Mouse (Mus musculus): ENCODE data around the gene Ash1l. TPM values are rescaled to one million over a fixed set of nuclear protein-coding genes. Genes with fewer than 3 reads are reported as not detected.

Ash1l gene
- total and polyA plus RNA-seq, 2 experiments: 3.9 to 11.8 TPM

DNA sequence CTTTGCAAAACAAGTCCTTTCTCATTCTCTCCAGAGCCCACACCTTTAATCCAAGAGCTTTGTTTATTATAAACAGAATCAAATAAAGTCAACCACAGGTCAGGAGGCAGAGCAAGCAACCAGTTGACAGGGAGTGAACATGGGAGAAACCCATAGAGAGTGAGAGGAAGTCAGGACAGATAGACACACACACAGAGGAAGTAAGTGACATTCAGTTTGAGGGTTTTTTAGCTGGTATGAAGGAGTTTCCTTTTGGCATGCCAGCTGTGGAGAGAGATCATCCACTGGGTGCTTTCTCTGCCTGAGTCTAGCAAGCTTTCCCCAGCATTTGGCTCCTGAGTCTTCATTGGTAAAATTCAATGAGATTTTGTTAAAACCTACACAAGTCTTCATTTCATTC is 156.5 kb downstream of the Ash1l start:
- DNase-seq (ENCODE audit: extremely low read depth, low read depth, low spot score): no peak
- Histone ChIP-seq H3K9ac (ENCODE audit: low read depth, low read length) (no peak overlapping the region), H3K27ac (replicated peaks; ENCODE audit: insufficient read depth, low read depth, low read length) (no peak overlapping the region), H3K36me3 (ENCODE audit: control insufficient read depth, insufficient read depth, low read length) (no peaks in the 10 kb centered on the region), H3K79me2 (ENCODE audit: control insufficient read depth, insufficient read depth, low read length) (no peaks in the 10 kb centered on the region), H3K27me3 (ENCODE audit: control insufficient read depth, insufficient read depth, low read length) (no peaks in the 10 kb centered on the region), H3K4me3 (ENCODE audit: insufficient read depth, low read depth, low read length) (no peak overlapping the region), H3K4me1 (ENCODE audit: control insufficient read depth, insufficient read depth, low read length) (peaks cover 16% of the 10 kb centered on the region)
- TF ChIP-seq CTCF (IDR thresholded peaks at IDR 0.05; ENCODE audit: low read depth, low read length) (no peak), POLR2A (IDR thresholded peaks at IDR 0.05; ENCODE audit: extremely low read depth, insufficient read depth, low read length) (no peak)

DNA sequence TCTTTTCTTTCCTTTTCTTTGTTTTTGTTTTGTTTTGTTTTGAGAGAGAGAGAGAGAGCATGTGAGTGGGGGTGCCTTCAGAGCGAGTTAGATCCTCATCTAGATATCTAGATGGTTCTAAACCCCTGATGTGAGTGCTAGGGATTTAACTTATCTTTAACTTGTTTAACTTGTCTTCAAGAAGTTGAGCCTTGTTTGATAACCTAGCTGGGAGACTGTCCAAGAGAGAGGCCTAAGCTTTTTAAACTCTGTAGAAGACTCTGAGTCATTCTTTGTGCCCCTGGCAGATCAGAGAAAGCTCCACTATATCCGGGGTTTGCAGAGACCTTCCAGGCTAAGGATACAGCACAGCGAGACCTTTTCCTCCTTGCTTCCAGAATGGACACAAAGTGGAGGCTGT is 157.1 kb downstream of the Ash1l start:
- Histone ChIP-seq H3K27ac (replicated peaks; ENCODE audit: insufficient read depth, low read depth, low read length) (no peak overlapping the region), H3K79me2 (ENCODE audit: control insufficient read depth, insufficient read depth, low read length) (no peaks in the 10 kb centered on the region), H3K9ac (ENCODE audit: low read depth, low read length) (no peak overlapping the region), H3K36me3 (ENCODE audit: control insufficient read depth, insufficient read depth, low read length) (no peaks in the 10 kb centered on the region), H3K4me3 (ENCODE audit: insufficient read depth, low read depth, low read length) (no peak overlapping the region), H3K4me1 (ENCODE audit: control insufficient read depth, insufficient read depth, low read length) (peaks cover 16% of the 10 kb centered on the region), H3K27me3 (ENCODE audit: control insufficient read depth, insufficient read depth, low read length) (no peaks in the 10 kb centered on the region)
- no peak for DNase-seq (ENCODE audit: extremely low read depth, low read depth, low spot score)
- TF ChIP-seq POLR2A (IDR thresholded peaks at IDR 0.05; ENCODE audit: extremely low read depth, insufficient read depth, low read length): no peak
- no peak for TF ChIP-seq CTCF (IDR thresholded peaks at IDR 0.05; ENCODE audit: low read depth, low read length)
- 67% methylated on average over 3 of the region's 3 CpGs for WGBS

- H3K36me3 ChIP-seq (ENCODE audit: control insufficient read depth, insufficient read depth, low read length): no peaks in the 10 kb centered on the region
- TF ChIP-seq CTCF (IDR thresholded peaks at IDR 0.05; ENCODE audit: low read depth, low read length): no peak
- TF ChIP-seq POLR2A (IDR thresholded peaks at IDR 0.05; ENCODE audit: extremely low read depth, insufficient read depth, low read length): no peak
- H3K4me1 ChIP-seq (ENCODE audit: control insufficient read depth, insufficient read depth, low read length): peaks cover 11% of the 10 kb centered on the region
- H3K79me2 ChIP-seq (ENCODE audit: control insufficient read depth, insufficient read depth, low read length): no peaks in the 10 kb centered on the region
- WGBS: 17% methylated on average over 1 of the region's 1 CpGs
- no peak overlapping the region for H3K9ac ChIP-seq (ENCODE audit: low read depth, low read length)
- H3K27ac ChIP-seq (replicated peaks; ENCODE audit: insufficient read depth, low read depth, low read length): no peak overlapping the region
- no peaks in the 10 kb centered on the region for H3K27me3 ChIP-seq (ENCODE audit: control insufficient read depth, insufficient read depth, low read length)
- H3K4me3 ChIP-seq (ENCODE audit: insufficient read depth, low read depth, low read length): no peak overlapping the region
- DNase-seq (ENCODE audit: extremely low read depth, low read depth, low spot score): peak; percentile 90
Observed at GRCm38 (mm10) chr3:89108146-89108545, 157.7 kb downstream of the Ash1l start.

- Histone ChIP-seq H3K27me3 (ENCODE audit: control insufficient read depth, insufficient read depth, low read length) (no peaks in the 10 kb centered on the region), H3K4me1 (ENCODE audit: control insufficient read depth, insufficient read depth, low read length) (peaks cover 7% of the 10 kb centered on the region; the same call in 1 of the 2 replicates), H3K9ac (ENCODE audit: low read depth, low read length) (peak overlapping the region; percentile 37; the same call in 1 of the 2 replicates), H3K4me3 (ENCODE audit: insufficient read depth, low read depth, low read length) (no peak overlapping the region), H3K79me2 (ENCODE audit: control insufficient read depth, insufficient read depth, low read length) (no peaks in the 10 kb centered on the region), H3K27ac (replicated peaks; ENCODE audit: insufficient read depth, low read depth, low read length) (peak overlapping the region; percentile 99), H3K36me3 (ENCODE audit: control insufficient read depth, insufficient read depth, low read length) (no peaks in the 10 kb centered on the region)
- DNase-seq (ENCODE audit: extremely low read depth, low read depth, low spot score): peak; percentile 99
- TF ChIP-seq CTCF (IDR thresholded peaks at IDR 0.05; ENCODE audit: low read depth, low read length): no peak
- 0 out of 2 replicates have a peak, but pooled peaks have one; percentile 28 for TF ChIP-seq POLR2A (IDR thresholded peaks at IDR 0.05; ENCODE audit: extremely low read depth, insufficient read depth, low read length)
- 37% methylated on average over 4 of the region's 4 CpGs for WGBS
Observed at GRCm38 (mm10) chr3:89113058-89113457, 162.6 kb downstream of the Ash1l start.

DNA sequence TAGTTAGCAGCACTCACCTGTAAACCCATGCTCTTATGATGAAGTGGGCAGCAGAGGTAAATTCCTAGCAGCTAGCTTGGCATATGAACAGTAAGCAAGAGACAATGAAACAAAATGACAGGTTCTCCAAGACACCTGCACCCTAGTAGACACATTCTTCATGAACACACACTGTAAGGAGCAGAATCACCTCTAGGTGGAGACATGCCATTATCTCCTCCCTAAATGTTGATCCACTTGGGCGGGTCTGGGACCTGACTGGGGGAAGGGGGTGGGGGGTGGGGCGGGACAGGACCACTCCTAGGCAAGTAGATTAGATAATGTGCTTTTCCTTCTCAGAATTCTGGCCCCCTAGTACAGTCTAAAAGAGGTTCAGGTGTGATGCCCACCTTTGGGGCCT is 165.1 kb downstream of the Ash1l start:
- Histone ChIP-seq H3K4me1 (ENCODE audit: control insufficient read depth, insufficient read depth, low read length) (peaks cover 3% of the 10 kb centered on the region; the same call in 1 of the 2 replicates), H3K4me3 (ENCODE audit: insufficient read depth, low read depth, low read length) (no peak overlapping the region), H3K27ac (replicated peaks; ENCODE audit: insufficient read depth, low read depth, low read length) (no peak overlapping the region), H3K9ac (ENCODE audit: low read depth, low read length) (no peak overlapping the region), H3K79me2 (ENCODE audit: control insufficient read depth, insufficient read depth, low read length) (no peaks in the 10 kb centered on the region), H3K27me3 (ENCODE audit: control insufficient read depth, insufficient read depth, low read length) (no peaks in the 10 kb centered on the region), H3K36me3 (ENCODE audit: control insufficient read depth, insufficient read depth, low read length) (no peaks in the 10 kb centered on the region)
- TF ChIP-seq POLR2A (IDR thresholded peaks at IDR 0.05; ENCODE audit: extremely low read depth, insufficient read depth, low read length): no peak
- TF ChIP-seq CTCF (IDR thresholded peaks at IDR 0.05; ENCODE audit: low read depth, low read length): peak; percentile 48
- 15% methylated on average over 2 of the region's 2 CpGs for WGBS
- peak; percentile 63 for DNase-seq (ENCODE audit: extremely low read depth, low read depth, low spot score)

- Histone ChIP-seq H3K79me2 (ENCODE audit: control insufficient read depth, insufficient read depth, low read length) (no peaks in the 10 kb centered on the region), H3K27me3 (ENCODE audit: control insufficient read depth, insufficient read depth, low read length) (no peaks in the 10 kb centered on the region), H3K4me1 (ENCODE audit: control insufficient read depth, insufficient read depth, low read length) (no peaks in the 10 kb centered on the region), H3K36me3 (ENCODE audit: control insufficient read depth, insufficient read depth, low read length) (no peaks in the 10 kb centered on the region), H3K27ac (replicated peaks; ENCODE audit: insufficient read depth, low read depth, low read length) (no peak overlapping the region), H3K4me3 (ENCODE audit: insufficient read depth, low read depth, low read length) (no peak overlapping the region), H3K9ac (ENCODE audit: low read depth, low read length) (no peak overlapping the region)
- 51% methylated on average over 2 of the region's 2 CpGs for WGBS
- TF ChIP-seq CTCF (IDR thresholded peaks at IDR 0.05; ENCODE audit: low read depth, low read length): no peak
- no peak for TF ChIP-seq POLR2A (IDR thresholded peaks at IDR 0.05; ENCODE audit: extremely low read depth, insufficient read depth, low read length)
- no peak for DNase-seq (ENCODE audit: extremely low read depth, low read depth, low spot score)
Observed at GRCm38 (mm10) chr3:89123313-89123712, 172.9 kb downstream of the Ash1l start.

All from liver, adult 2 months (tissue).